Mouse (Mus musculus) heart, adult 2 months (tissue): ENCODE measurements around the gene Mfsd13b. TPM values are rescaled to one million over a fixed set of nuclear protein-coding genes. Genes with fewer than 3 reads are reported as not detected.
"Not testable (repeated sequence)": the region's sequence is repeated elsewhere in the genome, so short reads cannot be mapped to it uniquely, and the experiment has no call there.

Experiments
- DNase-seq, 2 experiments: peaks; one replicate each; pipeline ENCODE4 v3.0.0; 2021
- H3K27ac ChIP-seq: fragments of 200-600 bp; 2 replicates; pipeline ENCODE4 v1.8.1; 2022
- H3K27me3 ChIP-seq: fragments of 200-500 bp; 2 replicates; pipeline ENCODE4 v1.6.1; 2012; ENCODE audit warnings: mild to moderate bottlenecking, low read length, inconsistent platforms, mixed read lengths; ENCODE audit not compliant: control insufficient read depth, insufficient read depth
- H3K36me3 ChIP-seq: fragments of 200-500 bp; 2 replicates; pipeline ENCODE4 v1.6.1; 2012; ENCODE audit warnings: low read length, inconsistent platforms; ENCODE audit not compliant: control insufficient read depth, insufficient read depth
- H3K4me1 ChIP-seq: fragments of 200-500 bp; 2 replicates; pipeline ENCODE4 v1.6.1; 2011; ENCODE audit warnings: low read length; ENCODE audit not compliant: control insufficient read depth, insufficient read depth
- H3K4me3 ChIP-seq: fragments of 200-600 bp; 2 replicates; pipeline ENCODE4 v1.8.1; 2022
- H3K79me2 ChIP-seq: fragments of 200-500 bp; replicated peaks from 2 replicates; pipeline ENCODE4 v1.6.1; 2012; ENCODE audit warnings: mild to moderate bottlenecking, inconsistent platforms, low read length, moderate library complexity, mixed read lengths; ENCODE audit not compliant: control insufficient read depth, insufficient read depth
- H3K9ac ChIP-seq: fragments of 200-500 bp; 2 replicates; pipeline ENCODE4 v1.6.1; 2012; ENCODE audit warnings: low read depth, mild to moderate bottlenecking, control low read depth, inconsistent platforms, low read length, mixed read lengths
- CTCF ChIP-seq: fragments of 200-600 bp; IDR thresholded peaks from 2 replicates; pipeline ENCODE4 v1.8.1; 2022; ENCODE audit warnings: antibody characterized with exemption, mild to moderate bottlenecking, moderate library complexity
- EP300 ChIP-seq: fragments of 200-500 bp; IDR thresholded peaks from 2 replicates; pipeline ENCODE4 v1.6.1; 2011; ENCODE audit warnings: low read depth, low read length, control low read depth; ENCODE audit not compliant: insufficient read depth
- POLR2A ChIP-seq: fragments of 200-500 bp; IDR thresholded peaks from 2 replicates; pipeline ENCODE4 v1.6.1; 2011; ENCODE audit warnings: mild to moderate bottlenecking, low read depth, low read length, control low read depth; ENCODE audit not compliant: insufficient read depth
- WGBS: fragments of 180-500 bp; shearing (Covaris S2); methylation state at CpG from one replicate; pipeline ENCODE4 v1.1.7; 2018; 5-methylcytosine and 5-hydroxymethylcytosine counted together
- intact Hi-C: fragments of 180-260 bp; cut with DNase I; formaldehyde crosslinking; loops from one replicate; pipeline ENCODE4 v1.15.1; 2025
- polyA plus RNA-seq: library from polyadenylated mRNA; depleted of rRNA; stranded (reverse); fragments of >200 nt; gene quantifications from 2 replicates; pipeline ENCODE4 v1.2.3, GENCODE M21; 2012
- total RNA-seq, 2 experiments: library from RNA; stranded (reverse); gene quantifications; 2 replicates each; pipeline ENCODE4 v1.2.3; 2021

Mfsd13b gene
- total and polyA plus RNA-seq, 3 experiments = 0.47 TPM; not detected in 2

GRCm38 (mm10) chr7:120961893-120962292 is 20.4 kb upstream of the Mfsd13b start:
- DNase-seq = no peak
- WGBS = 64% methylated on average over 3 of the region's 3 CpGs
- Histone ChIP-seq H3K27me3 (no peaks in the 10 kb centered on the region), H3K4me1 (0 out of 2 replicates have a peak, but pooled peaks cover 2% of the 10 kb centered on the region), H3K9ac (no peak overlapping the region), H3K4me3 (no peak overlapping the region), H3K36me3 (no peaks in the 10 kb centered on the region; the same call in 1 of the 2 replicates), H3K27ac (no peak overlapping the region), H3K79me2 (no peaks in the 10 kb centered on the region)
- intact Hi-C loops = no loop called here
- TF ChIP-seq EP300 = no peak
- TF ChIP-seq POLR2A = no peak
- no peak for TF ChIP-seq CTCF

GRCm38 (mm10) chr7:120963126-120963525 is 19.2 kb upstream of the Mfsd13b start:
- TF ChIP-seq POLR2A (no peak), EP300 (no peak), CTCF (no peak)
- Histone ChIP-seq H3K9ac (no peak overlapping the region), H3K27me3 (no peaks in the 10 kb centered on the region), H3K4me3 (no peak overlapping the region), H3K36me3 (no peaks in the 10 kb centered on the region; the same call in 1 of the 2 replicates), H3K79me2 (no peaks in the 10 kb centered on the region), H3K27ac (no peak overlapping the region), H3K4me1 (no peaks in the 10 kb centered on the region)
- DNase-seq = no peak
- 57% methylated on average over 5 of the region's 5 CpGs for WGBS
- intact Hi-C loops = no loop called here

- Histone ChIP-seq H3K4me1 (peaks cover 3% of the 10 kb centered on the region), H3K9ac (no peak overlapping the region), H3K79me2 (no peaks in the 10 kb centered on the region), H3K4me3 (no peak overlapping the region), H3K36me3 (no peaks in the 10 kb centered on the region; the same call in none of the 2 replicates), H3K27ac (no peak overlapping the region), H3K27me3 (no peaks in the 10 kb centered on the region)
- no peak for DNase-seq
- TF ChIP-seq EP300 (no peak), POLR2A (no peak)
- WGBS = 77% methylated on average over 7 of the region's 7 CpGs
- intact Hi-C loops = no loop called here
Observed at GRCm38 (mm10) chr7:120969221-120969620, 13.1 kb upstream of the Mfsd13b start.

- no peak for DNase-seq
- TF ChIP-seq CTCF (no peak), POLR2A (no peak), EP300 (no peak)
- Histone ChIP-seq H3K4me3 (no peak overlapping the region), H3K9ac (no peak overlapping the region), H3K27me3 (no peaks in the 10 kb centered on the region), H3K36me3 (peaks cover 2% of the 10 kb centered on the region), H3K79me2 (peaks cover 2% of the 10 kb centered on the region; the same call in 1 of the 2 replicates), H3K27ac (no peak overlapping the region), H3K4me1 (peaks cover 3% of the 10 kb centered on the region)
- intact Hi-C loops = no loop called here
- WGBS = 32% methylated on average over 5 of the region's 5 CpGs
Observed at GRCm38 (mm10) chr7:120970112-120970511, 12.2 kb upstream of the Mfsd13b start.

- H3K27me3 ChIP-seq, H3K36me3 ChIP-seq, H3K4me3 ChIP-seq, DNase-seq, intact Hi-C loops, H3K9ac ChIP-seq, H3K27ac ChIP-seq, H3K4me1 ChIP-seq, H3K79me2 ChIP-seq: not testable (repeated sequence)
- WGBS = 61% methylated on average over 2 of the region's 2 CpGs
Observed at GRCm38 (mm10) chr7:120972471-120972870, 9.8 kb upstream of the Mfsd13b start.

GRCm38 (mm10) chr7:120974001-120974400 is 8.3 kb upstream of the Mfsd13b start:
- Histone ChIP-seq H3K4me1 (peaks cover 6% of the 10 kb centered on the region), H3K4me3 (no peak overlapping the region), H3K27me3 (no peaks in the 10 kb centered on the region), H3K27ac (no peak overlapping the region), H3K36me3 (peaks cover 4% of the 10 kb centered on the region), H3K79me2 (peaks cover 5% of the 10 kb centered on the region; the same call in 1 of the 2 replicates), H3K9ac (no peak overlapping the region)
- intact Hi-C loops = no loop called here
- TF ChIP-seq POLR2A (no peak), EP300 (no peak), CTCF (no peak)
- DNase-seq = no peak
- 55% methylated on average over 3 of the region's 3 CpGs for WGBS

- intact Hi-C loops = no loop called here
- TF ChIP-seq POLR2A (no peak), CTCF (no peak), EP300 (no peak)
- peak; percentile 46 to 52 for DNase-seq
- Histone ChIP-seq H3K9ac (no peak overlapping the region), H3K4me3 (no peak overlapping the region), H3K27ac (peak overlapping the region; percentile 52), H3K79me2 (peaks cover 7% of the 10 kb centered on the region), H3K36me3 (peaks cover 4% of the 10 kb centered on the region), H3K4me1 (peaks cover 4% of the 10 kb centered on the region), H3K27me3 (no peaks in the 10 kb centered on the region)
- 24% methylated on average over 7 of the region's 7 CpGs for WGBS
Observed at GRCm38 (mm10) chr7:120977063-120977462, 5.2 kb upstream of the Mfsd13b start.
